Mouse (Mus musculus) lung, embryonic 16.5 days (tissue): ENCODE data around the gene Gm31371. TPM values are rescaled to one million over a fixed set of nuclear protein-coding genes. Genes with fewer than 3 reads are reported as not detected.

Experiments
- polyA plus RNA-seq: library from polyadenylated mRNA; unstranded; fragments of >200 nt; fragmentation: Nextera tagmentation; extraction: Ambion mirVana; gene quantifications from 2 replicates; pipeline ENCODE4 v1.2.1, GENCODE M21; 2015

Gm31371 gene
- polyA plus RNA-seq, 1 experiment from 2014 or later, result not detected

Other genes starting within 250 kb of the Gm31371 start
- gene 4930467E23Rik, start 173.8 kb upstream of the Gm31371 start, polyA plus RNA-seq, result not detected in 2 replicates